In the genomic region with DNA sequence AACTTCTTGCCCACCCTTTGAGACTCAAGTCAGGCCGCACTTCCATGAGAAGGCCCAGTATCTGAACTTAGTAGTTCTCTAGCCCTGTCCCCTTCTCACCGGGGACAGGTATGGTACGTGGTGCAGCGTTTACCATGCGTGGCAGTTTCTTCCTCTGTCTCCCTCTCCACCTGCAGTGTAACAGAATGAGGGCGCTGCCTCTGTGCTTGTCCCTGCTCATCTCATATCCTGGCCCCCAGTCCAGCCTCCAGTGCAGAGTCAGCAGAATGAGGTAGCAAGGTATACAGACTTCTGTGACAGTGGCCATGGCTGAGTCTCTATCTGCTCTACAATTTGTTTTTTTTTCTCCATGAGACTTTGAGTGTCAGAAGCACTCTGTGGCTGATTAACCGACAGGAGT, we compare ENCODE assay signal across 24 mouse cellular contexts. TPM values are rescaled to one million over a fixed set of nuclear protein-coding genes. Genes with fewer than 3 reads are reported as not detected.
DNase-seq lines count a peak whose midpoint lies in the region; ATAC-seq and TF ChIP-seq lines count a peak whose summit lies in the region.
"Had no signal": no experiment of that assay in that cellular context is flagged by ENCODE, and none has a peak within 500 bp of the region (broad histone marks: within the 10 kb centered on the region; RNA-seq: fewer than 3 reads in every experiment).

No protein-coding gene starts in this region.

- TF ChIP-seq POLR2A in bone marrow macrophage, adult 2 months (IDR thresholded peaks at IDR 0.05; ENCODE audit: borderline replicate concordance, low read depth, low read length) = no peak

- peaks cover 80% of the 10 kb centered on the region for H3K4me1 ChIP-seq in bone marrow macrophage, adult 2 months (ENCODE audit: control insufficient read depth, insufficient read depth, low read length)
- H3K4me1 ChIP-seq: forebrain, embryonic 15.5 days had no signal

- no peak overlapping the region for H3K4me3 ChIP-seq in bone marrow macrophage, adult 2 months (ENCODE audit: insufficient read depth, low read length)
- H3K4me3 ChIP-seq: embryonic facial prominence, embryonic 13.5 days; erythroblast, embryonic 14.5 days; forebrain, embryonic 15.5 days; hindbrain, embryonic 10.5 days; layer of hippocampus, adult 2 months; limb, embryonic 10.5 days had no signal

- ATAC-seq in megakaryocyte, adult 5-6 weeks (ENCODE audit: poor library complexity, severe bottlenecking) = no peak
- ATAC-seq: forebrain, embryonic 15.5 days; lung, postnatal 0 days; Patski had no signal

- H3K27ac ChIP-seq in bone marrow macrophage, adult 2 months (ENCODE audit: insufficient read depth, low read depth, low read length) = peak overlapping the region; percentile 74; the same call in 1 of the 2 replicates
- H3K27ac ChIP-seq: embryonic facial prominence, embryonic 13.5 days; forebrain, embryonic 15.5 days; hindbrain, embryonic 10.5 days; layer of hippocampus, adult 2 months had no signal

- peak; percentile 36 to 45 for DNase-seq in spleen, postnatal 36 days (ENCODE audit: low spot score in 2 of 2)
- DNase-seq in spleen, postnatal 14 days (ENCODE audit: low spot score in 2 of 2) = no peak
- DNase-seq in thymus, postnatal 0 days (ENCODE audit: low spot score) = peak; percentile 50
- no peak for DNase-seq in adrenal gland, postnatal 36 days
- no peak for DNase-seq in yolk sac, embryonic 10.5 days (ENCODE audit: low spot score)
- DNase-seq: cerebellum, adult 2 months; cerebellum, postnatal 25 days; gastrocnemius, postnatal 14 days; heart, adult 11 months; heart, postnatal 10 days; kidney, adult 18-20 months; kidney, postnatal 14 days; liver; right cerebral cortex, postnatal 4 days had no signal

- TF ChIP-seq CTCF in bone marrow macrophage, adult 2 months (IDR thresholded peaks at IDR 0.05; ENCODE audit: low read depth, low read length) = no peak

RNA-seq across cellular contexts. Expression of a gene that starts 32.4 kb away (rescaled TPM):
- 66.3 and 69.0 TPM in 2 replicates for polyA plus RNA-seq in bone marrow macrophage, adult 2 months (2012; ENCODE audit: insufficient read depth, insufficient read length, missing spikeins)
- 34.5 and 34.6 TPM in 2 replicates for polyA plus RNA-seq in thymus, postnatal 0 days (2015; fragmentation: Nextera tagmentation; extraction: Ambion mirVana)
- total RNA-seq in adrenal gland, postnatal 36 days (2021) = 1 to 10 TPM; 2.8 to 3.7 TPM
- 27.9 and 35.5 TPM in 2 replicates for total RNA-seq in megakaryocyte, adult 5-6 weeks (2015)
- total RNA-seq in megakaryocyte, adult 5-6 weeks (2017) = 74.4 TPM in 2 replicates
- polyA plus RNA-seq: erythroblast, embryonic 14.5 days had no signal

Comparison
In these comparisons a context has a peak if more than half of its experiments do, and no peak if none do; other contexts are left out.
1. DNase-seq: peak in spleen, postnatal 36 days (2 of 2) and thymus, postnatal 0 days (single experiment); none in spleen, postnatal 14 days (0 of 2), adrenal gland, postnatal 36 days (0 of 2) and yolk sac, embryonic 10.5 days (single experiment).
2. RNA of a gene that starts 32.4 kb away (total RNA-seq): 27.9 to 74.4 TPM in megakaryocyte, adult 5-6 weeks; 2.8 to 3.7 TPM in adrenal gland, postnatal 36 days; every median in the first group is over 4 times any median in the second.